Mouse (Mus musculus): ENCODE results near the gene Rdh14.

The Rdh14 gene

GRCm38 (mm10) chr12:10390671-10391441 lies at the start of gene Rdh14:
Gene Rdh14 (plus strand): TSS chr12:10390772.
- in situ Hi-C loops (cut with MboI; ENCODE audit: low pct_unique_long_range_greater_than_20kb in 1 of 2, low sequenced_read_pairs in 2 of 2, unreplicated experiment in 1 of 2): no loop called here

DNA sequence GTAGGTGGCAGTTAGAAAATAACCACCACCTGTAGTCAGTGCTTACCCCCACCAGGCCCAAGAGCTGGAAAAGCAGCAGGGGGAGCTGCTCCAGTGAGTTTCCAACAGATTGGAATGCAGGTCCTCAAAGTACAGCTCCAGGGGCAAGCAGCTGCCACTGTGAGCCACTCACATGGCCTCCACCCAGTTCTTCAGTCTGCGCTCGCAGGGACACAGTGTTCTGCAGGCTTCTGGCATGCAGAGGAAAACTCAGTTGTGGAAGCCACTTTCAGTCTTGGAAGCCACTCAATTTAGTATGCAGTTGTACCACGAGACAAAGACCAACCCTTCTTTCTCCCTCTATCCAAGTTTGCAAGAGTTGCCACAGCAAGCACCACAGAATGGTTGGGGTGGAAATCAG lies 39.9 kb upstream of the Rdh14 start:
- in situ Hi-C loops (cut with MboI; ENCODE audit: low pct_unique_long_range_greater_than_20kb in 1 of 2, low sequenced_read_pairs in 2 of 2, unreplicated experiment in 1 of 2): no loop called here

- in situ Hi-C loops (cut with MboI; ENCODE audit: low pct_unique_long_range_greater_than_20kb in 1 of 2, low sequenced_read_pairs in 2 of 2, unreplicated experiment in 1 of 2): no loop called here
Observed at GRCm38 (mm10) chr12:10357756-10358155, 32.8 kb upstream of the Rdh14 start.

DNA sequence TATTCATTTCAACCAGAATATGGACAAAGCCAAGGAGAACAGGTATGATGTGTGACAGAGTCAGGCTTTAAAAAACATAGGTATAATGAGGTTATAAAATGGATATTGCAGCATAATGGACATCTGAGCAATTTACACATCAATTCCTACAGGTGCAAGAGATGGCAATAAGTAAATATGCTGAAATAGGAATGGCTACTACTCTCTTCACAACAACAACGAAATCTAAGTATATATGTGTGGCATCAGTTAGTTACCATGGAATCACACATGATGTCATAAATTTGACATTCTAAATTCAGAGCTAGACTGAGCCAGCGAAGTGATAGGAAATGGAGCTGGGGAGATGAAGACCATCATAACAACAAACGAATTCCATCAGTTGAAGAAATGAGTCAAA lies 20.9 kb upstream of the Rdh14 start, which contains the start of gene Nt5c1b:
Gene Nt5c1b, plus strand, starts transcription at position 301 of the 400 bp plus-strand sequence.
- in situ Hi-C loops (cut with MboI; ENCODE audit: low pct_unique_long_range_greater_than_20kb in 1 of 2, low sequenced_read_pairs in 2 of 2, unreplicated experiment in 1 of 2): no loop called here

- in situ Hi-C loops (cut with MboI; ENCODE audit: low pct_unique_long_range_greater_than_20kb in 1 of 2, low sequenced_read_pairs in 2 of 2, unreplicated experiment in 1 of 2): no loop called here
Observed at GRCm38 (mm10) chr12:10400788-10401187, 10.2 kb downstream of the Rdh14 start.

DNA sequence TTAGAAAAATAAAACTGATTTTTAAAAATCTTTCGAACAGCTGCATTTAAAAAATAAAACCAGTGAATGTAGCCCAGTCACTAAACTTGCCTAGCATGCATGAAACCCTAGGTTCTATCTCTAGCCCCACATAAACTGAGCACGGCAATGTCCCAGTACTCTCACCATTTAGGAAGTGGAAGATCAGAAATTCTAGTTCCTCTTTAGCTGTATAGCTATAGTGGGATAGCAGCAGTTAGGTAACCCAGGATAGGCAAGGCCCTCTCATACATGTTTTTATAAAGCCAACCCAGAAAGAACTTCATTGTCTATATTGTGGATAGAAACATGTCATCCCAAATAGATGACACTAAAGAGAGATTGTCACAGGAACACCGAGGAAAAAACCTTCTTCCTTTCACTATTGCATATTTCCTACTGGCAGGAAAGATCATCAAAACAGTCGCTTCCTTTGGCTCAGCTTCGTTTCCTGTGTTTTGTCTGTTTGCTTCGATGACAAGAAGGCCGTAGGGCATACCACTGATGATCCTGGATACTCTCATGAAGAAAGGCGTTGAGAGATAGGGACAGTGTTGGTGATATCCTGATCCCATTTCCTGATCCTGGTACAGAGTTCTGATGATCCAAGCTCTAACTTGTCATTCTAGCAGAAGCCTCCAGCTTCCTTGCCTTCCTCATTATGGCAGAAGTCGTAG lies 12.0 kb downstream of the Rdh14 start:
- in situ Hi-C loops (cut with MboI; ENCODE audit: low pct_unique_long_range_greater_than_20kb in 1 of 2, low sequenced_read_pairs in 2 of 2, unreplicated experiment in 1 of 2): no loop called here

- in situ Hi-C loops (cut with MboI; ENCODE audit: low pct_unique_long_range_greater_than_20kb in 1 of 2, low sequenced_read_pairs in 2 of 2, unreplicated experiment in 1 of 2): no loop called here
Observed at GRCm38 (mm10) chr12:10410511-10411179, 20.1 kb downstream of the Rdh14 start.

- in situ Hi-C loops (cut with MboI; ENCODE audit: low pct_unique_long_range_greater_than_20kb in 1 of 2, low sequenced_read_pairs in 2 of 2, unreplicated experiment in 1 of 2): no loop called here
Observed at GRCm38 (mm10) chr12:10411453-10411852, 20.9 kb downstream of the Rdh14 start.

DNA sequence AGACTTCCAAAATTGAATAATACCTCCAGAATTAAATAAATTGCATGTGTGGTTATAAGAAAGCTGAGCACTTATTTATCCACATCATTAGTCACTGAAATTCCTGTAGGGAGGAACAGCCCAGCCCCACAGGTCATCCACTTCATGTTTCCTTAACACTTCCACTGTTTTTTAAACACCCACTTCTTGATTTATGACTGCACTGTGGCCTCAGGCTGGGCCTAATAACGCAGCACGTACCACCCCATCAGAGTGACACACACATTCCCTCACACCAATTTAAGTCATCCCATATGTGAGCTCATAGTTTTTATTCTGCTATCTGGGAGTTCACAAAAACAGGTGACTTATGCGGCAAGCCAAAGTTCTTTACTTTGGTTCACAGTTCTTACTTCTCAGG lies 31.8 kb downstream of the Rdh14 start:
- in situ Hi-C loops (cut with MboI; ENCODE audit: low pct_unique_long_range_greater_than_20kb in 1 of 2, low sequenced_read_pairs in 2 of 2, unreplicated experiment in 1 of 2): no loop called here

GRCm38 (mm10) chr12:10425982-10426863 lies 35.7 kb downstream of the Rdh14 start:
- in situ Hi-C loops (cut with MboI; ENCODE audit: low pct_unique_long_range_greater_than_20kb in 1 of 2, low sequenced_read_pairs in 2 of 2, unreplicated experiment in 1 of 2): loop anchor here (25.0 kb wide), 1 partner anchor 839 kb away; no protein-coding TSS in a partner anchor

DNA sequence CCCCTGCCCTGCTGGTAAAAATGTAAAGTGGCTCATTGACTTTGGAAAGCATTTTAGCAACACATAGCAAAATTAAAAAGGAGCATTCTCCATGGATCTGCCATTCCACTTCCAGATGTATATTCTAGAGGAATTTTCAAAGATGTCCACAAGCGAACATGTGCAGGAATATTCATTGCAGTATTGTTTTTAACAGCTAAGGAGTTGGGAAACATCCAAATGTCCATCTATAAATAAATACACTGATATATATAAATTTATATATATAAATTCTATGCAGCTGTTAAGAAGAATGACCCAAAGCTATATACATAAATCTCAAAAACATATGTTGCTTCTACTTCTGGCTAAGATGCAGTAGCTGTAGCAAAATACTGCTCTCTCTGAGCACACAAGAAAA lies 40.4 kb downstream of the Rdh14 start:
- in situ Hi-C loops (cut with MboI; ENCODE audit: low pct_unique_long_range_greater_than_20kb in 1 of 2, low sequenced_read_pairs in 2 of 2, unreplicated experiment in 1 of 2): loop anchor here (25.0 kb wide), 1 partner anchor 844 kb away; no protein-coding TSS in a partner anchor

- in situ Hi-C loops (cut with MboI; ENCODE audit: low pct_unique_long_range_greater_than_20kb in 1 of 2, low sequenced_read_pairs in 2 of 2, unreplicated experiment in 1 of 2): loop anchor here (25.0 kb wide), 1 partner anchor 851 kb away; no protein-coding TSS in a partner anchor
Observed at GRCm38 (mm10) chr12:10438054-10439001, 47.8 kb downstream of the Rdh14 start.

DNA sequence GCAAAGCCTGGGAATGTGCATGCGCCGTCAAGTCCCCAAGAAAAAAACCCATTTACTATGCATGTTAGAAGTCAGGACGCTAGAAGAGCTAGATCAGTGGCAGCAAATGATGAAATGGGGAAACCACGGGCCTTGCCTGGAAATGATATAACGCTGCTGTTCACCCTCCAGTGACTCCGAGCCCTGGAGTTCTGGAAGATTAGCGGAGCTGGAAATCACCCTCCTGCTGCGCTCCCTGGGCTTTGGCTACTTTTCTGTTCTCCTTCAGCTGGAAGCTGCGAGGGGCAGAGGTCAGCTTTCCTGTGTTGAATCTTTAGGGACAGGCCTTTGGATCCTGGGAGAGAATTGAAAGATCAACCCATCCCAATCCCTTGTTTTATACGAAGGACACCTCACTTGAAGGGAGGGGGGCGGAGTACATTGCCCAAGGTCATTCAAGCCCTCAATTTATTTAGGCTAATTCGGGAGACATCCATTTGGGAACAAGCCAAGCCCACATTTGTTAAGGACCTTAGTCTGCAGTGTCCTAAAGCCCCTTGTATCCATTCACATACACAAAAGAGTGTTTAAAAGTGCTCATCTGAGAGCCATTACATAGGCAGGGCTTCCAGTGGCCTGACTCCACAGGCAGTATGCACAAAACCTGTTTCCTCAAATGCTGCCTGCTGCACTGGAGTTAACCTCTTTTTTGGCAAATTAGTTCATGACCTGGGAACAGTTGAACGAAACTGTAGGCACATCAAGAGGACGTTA lies 49.1 kb downstream of the Rdh14 start:
- in situ Hi-C loops (cut with MboI; ENCODE audit: low pct_unique_long_range_greater_than_20kb in 1 of 2, low sequenced_read_pairs in 2 of 2, unreplicated experiment in 1 of 2): loop anchor here (25.0 kb wide), 1 partner anchor 852 kb away; no protein-coding TSS in a partner anchor
